Mouse (Mus musculus): ENCODE results near the gene Foxp1. TPM values are rescaled to one million over a fixed set of nuclear protein-coding genes. Genes with fewer than 3 reads are reported as not detected.

The Foxp1 gene
- polyA plus RNA-seq, 1 experiment from 2014 or later: 89.2 TPM

- H3K27ac ChIP-seq (replicated peaks; ENCODE audit: low read depth, low read length): no peak overlapping the region
- DNase-seq (no peak), ATAC-seq (ENCODE audit: low FRiP score, low TSS enrichment) (no peak; the same call in 1 of the 2 replicates)
- no peak overlapping the region for H3K4me2 ChIP-seq (ENCODE audit: low read length)
- 51% methylated on average over 9 of the region's 9 CpGs for WGBS
- no peaks in the 10 kb centered on the region for H3K36me3 ChIP-seq (ENCODE audit: control insufficient read depth, insufficient read depth, low read length)
- H3K9ac ChIP-seq (replicated peaks; ENCODE audit: low read length): no peak overlapping the region
- H3K4me3 ChIP-seq (replicated peaks; ENCODE audit: low read depth, low read length): no peak overlapping the region
- peaks cover 6% of the 10 kb centered on the region; the same call in 1 of the 2 replicates for H3K4me1 ChIP-seq (ENCODE audit: control insufficient read depth, insufficient read depth, low read length)
- H3K27me3 ChIP-seq (ENCODE audit: control insufficient read depth, insufficient read depth, low read length): no peaks in the 10 kb centered on the region
- H3K9me3 ChIP-seq (ENCODE audit: control insufficient read depth, low read length): no peaks in the 10 kb centered on the region
Measured at GRCm38 (mm10) chr6:99073303-99074271, 448.9 kb downstream of the Foxp1 start.

- 81% methylated on average over 5 of the region's 5 CpGs for WGBS
- no peak overlapping the region for H3K9ac ChIP-seq (replicated peaks; ENCODE audit: low read length)
- ATAC-seq (ENCODE audit: low FRiP score, low TSS enrichment) (no peak), DNase-seq (no peak)
- H3K4me1 ChIP-seq (ENCODE audit: control insufficient read depth, insufficient read depth, low read length): peaks cover 6% of the 10 kb centered on the region; the same call in 1 of the 2 replicates
- H3K4me3 ChIP-seq (replicated peaks; ENCODE audit: low read depth, low read length): no peak overlapping the region
- no peak overlapping the region for H3K4me2 ChIP-seq (ENCODE audit: low read length)
- no peak overlapping the region for H3K27ac ChIP-seq (replicated peaks; ENCODE audit: low read depth, low read length)
- no peaks in the 10 kb centered on the region for H3K36me3 ChIP-seq (ENCODE audit: control insufficient read depth, insufficient read depth, low read length)
- no peaks in the 10 kb centered on the region for H3K27me3 ChIP-seq (ENCODE audit: control insufficient read depth, insufficient read depth, low read length)
- no peaks in the 10 kb centered on the region for H3K9me3 ChIP-seq (ENCODE audit: control insufficient read depth, low read length)
Measured at GRCm38 (mm10) chr6:99070710-99071109, 451.8 kb downstream of the Foxp1 start.

GRCm38 (mm10) chr6:99069726-99070125 lies 452.8 kb downstream of the Foxp1 start:
- Histone ChIP-seq H3K4me1 (ENCODE audit: control insufficient read depth, insufficient read depth, low read length) (peaks cover 6% of the 10 kb centered on the region; the same call in 1 of the 2 replicates), H3K27me3 (ENCODE audit: control insufficient read depth, insufficient read depth, low read length) (no peaks in the 10 kb centered on the region), H3K9ac (replicated peaks; ENCODE audit: low read length) (no peak overlapping the region), H3K9me3 (ENCODE audit: control insufficient read depth, low read length) (no peaks in the 10 kb centered on the region), H3K4me3 (replicated peaks; ENCODE audit: low read depth, low read length) (no peak overlapping the region), H3K36me3 (ENCODE audit: control insufficient read depth, insufficient read depth, low read length) (no peaks in the 10 kb centered on the region), H3K4me2 (ENCODE audit: low read length) (no peak overlapping the region), H3K27ac (replicated peaks; ENCODE audit: low read depth, low read length) (no peak overlapping the region)
- ATAC-seq (ENCODE audit: low FRiP score, low TSS enrichment) (no peak), DNase-seq (no peak)
- 93% methylated on average over 1 of the region's 1 CpGs for WGBS

- Histone ChIP-seq H3K4me3 (replicated peaks; ENCODE audit: low read depth, low read length) (no peak overlapping the region), H3K27ac (replicated peaks; ENCODE audit: low read depth, low read length) (no peak overlapping the region), H3K36me3 (ENCODE audit: control insufficient read depth, insufficient read depth, low read length) (no peaks in the 10 kb centered on the region), H3K4me2 (ENCODE audit: low read length) (no peak overlapping the region), H3K9ac (replicated peaks; ENCODE audit: low read length) (no peak overlapping the region), H3K27me3 (ENCODE audit: control insufficient read depth, insufficient read depth, low read length) (no peaks in the 10 kb centered on the region), H3K9me3 (ENCODE audit: control insufficient read depth, low read length) (no peaks in the 10 kb centered on the region), H3K4me1 (ENCODE audit: control insufficient read depth, insufficient read depth, low read length) (no peaks in the 10 kb centered on the region)
- ATAC-seq (ENCODE audit: low FRiP score, low TSS enrichment) (no peak), DNase-seq (no peak)
- 66% methylated on average over 9 of the region's 9 CpGs for WGBS
Measured at GRCm38 (mm10) chr6:99065569-99066353, 456.8 kb downstream of the Foxp1 start.

DNA sequence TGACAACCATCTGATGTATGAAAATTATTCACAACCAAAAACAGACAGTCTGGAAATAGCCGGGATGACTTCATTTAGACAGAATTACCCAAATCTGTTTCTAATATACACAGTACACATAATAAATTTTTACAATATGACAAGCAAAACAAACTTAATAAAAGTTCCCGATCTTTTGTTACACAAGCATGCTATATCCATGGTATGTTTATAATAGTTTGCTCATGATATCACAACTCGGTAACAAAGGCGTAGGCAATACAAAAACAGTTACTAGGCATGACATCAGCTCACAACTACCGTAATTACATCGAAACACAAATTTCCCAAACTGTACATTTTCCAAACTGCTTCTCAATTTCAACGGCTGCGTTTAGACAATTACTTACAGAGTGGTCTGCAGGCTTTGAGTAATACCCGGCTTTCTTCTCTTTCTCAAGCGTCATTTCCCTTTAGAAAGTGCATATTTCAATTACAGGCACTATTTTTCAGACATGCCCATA lies 458.5 kb downstream of the Foxp1 start:
- ATAC-seq (ENCODE audit: low FRiP score, low TSS enrichment): no peak
- H3K36me3 ChIP-seq (ENCODE audit: control insufficient read depth, insufficient read depth, low read length): no peaks in the 10 kb centered on the region
- no peak overlapping the region for H3K9ac ChIP-seq (replicated peaks; ENCODE audit: low read length)
- WGBS: 95% methylated on average over 10 of the region's 10 CpGs
- H3K27me3 ChIP-seq (ENCODE audit: control insufficient read depth, insufficient read depth, low read length): no peaks in the 10 kb centered on the region
- no peaks in the 10 kb centered on the region for H3K9me3 ChIP-seq (ENCODE audit: control insufficient read depth, low read length)
- DNase-seq: no peak
- no peak overlapping the region for H3K27ac ChIP-seq (replicated peaks; ENCODE audit: low read depth, low read length)
- no peak overlapping the region for H3K4me2 ChIP-seq (ENCODE audit: low read length)
- no peaks in the 10 kb centered on the region for H3K4me1 ChIP-seq (ENCODE audit: control insufficient read depth, insufficient read depth, low read length)
- H3K4me3 ChIP-seq (replicated peaks; ENCODE audit: low read depth, low read length): no peak overlapping the region

GRCm38 (mm10) chr6:99062931-99063330 lies 459.6 kb downstream of the Foxp1 start:
- DNase-seq (no peak), ATAC-seq (ENCODE audit: low FRiP score, low TSS enrichment) (no peak)
- no peaks in the 10 kb centered on the region for H3K4me1 ChIP-seq (ENCODE audit: control insufficient read depth, insufficient read depth, low read length)
- H3K9me3 ChIP-seq (ENCODE audit: control insufficient read depth, low read length): no peaks in the 10 kb centered on the region
- no peak overlapping the region for H3K9ac ChIP-seq (replicated peaks; ENCODE audit: low read length)
- no peak overlapping the region for H3K4me3 ChIP-seq (replicated peaks; ENCODE audit: low read depth, low read length)
- 93% methylated on average over 8 of the region's 8 CpGs for WGBS
- H3K36me3 ChIP-seq (ENCODE audit: control insufficient read depth, insufficient read depth, low read length): no peaks in the 10 kb centered on the region
- no peak overlapping the region for H3K4me2 ChIP-seq (ENCODE audit: low read length)
- H3K27me3 ChIP-seq (ENCODE audit: control insufficient read depth, insufficient read depth, low read length): no peaks in the 10 kb centered on the region
- no peak overlapping the region for H3K27ac ChIP-seq (replicated peaks; ENCODE audit: low read depth, low read length)

DNA sequence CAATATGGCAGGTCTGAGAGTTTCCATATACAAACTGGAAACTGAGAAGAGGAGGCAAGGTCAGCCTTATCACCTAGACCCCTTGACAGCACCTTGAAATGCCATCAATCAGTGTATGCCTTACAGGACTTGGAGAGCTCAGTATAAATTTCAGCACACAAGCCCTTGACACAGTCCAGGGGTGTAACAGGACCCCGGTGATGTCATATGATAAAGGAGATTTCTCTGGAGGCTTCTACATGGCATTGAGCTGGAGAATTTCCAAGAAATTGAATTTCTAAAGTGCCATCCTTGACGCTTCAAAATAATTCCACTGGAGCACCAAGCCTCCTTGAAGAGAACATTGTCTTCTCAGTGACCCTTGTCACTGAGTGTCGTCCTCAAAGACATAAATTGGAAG lies 463.8 kb downstream of the Foxp1 start:
- Histone ChIP-seq H3K36me3 (ENCODE audit: control insufficient read depth, insufficient read depth, low read length) (no peaks in the 10 kb centered on the region), H3K9me3 (ENCODE audit: control insufficient read depth, low read length) (no peaks in the 10 kb centered on the region), H3K9ac (replicated peaks; ENCODE audit: low read length) (no peak overlapping the region), H3K4me3 (replicated peaks; ENCODE audit: low read depth, low read length) (no peak overlapping the region), H3K4me1 (ENCODE audit: control insufficient read depth, insufficient read depth, low read length) (no peaks in the 10 kb centered on the region), H3K27me3 (ENCODE audit: control insufficient read depth, insufficient read depth, low read length) (no peaks in the 10 kb centered on the region), H3K4me2 (ENCODE audit: low read length) (no peak overlapping the region), H3K27ac (replicated peaks; ENCODE audit: low read depth, low read length) (no peak overlapping the region)
- DNase-seq (no peak), ATAC-seq (ENCODE audit: low FRiP score, low TSS enrichment) (no peak)
- 84% methylated on average over 3 of the region's 3 CpGs for WGBS

- Histone ChIP-seq H3K4me3 (replicated peaks; ENCODE audit: low read depth, low read length) (no peak overlapping the region), H3K36me3 (ENCODE audit: control insufficient read depth, insufficient read depth, low read length) (no peaks in the 10 kb centered on the region), H3K27ac (replicated peaks; ENCODE audit: low read depth, low read length) (no peak overlapping the region), H3K9ac (replicated peaks; ENCODE audit: low read length) (no peak overlapping the region), H3K4me1 (ENCODE audit: control insufficient read depth, insufficient read depth, low read length) (no peaks in the 10 kb centered on the region), H3K4me2 (ENCODE audit: low read length) (no peak overlapping the region), H3K27me3 (ENCODE audit: control insufficient read depth, insufficient read depth, low read length) (no peaks in the 10 kb centered on the region), H3K9me3 (ENCODE audit: control insufficient read depth, low read length) (no peaks in the 10 kb centered on the region)
- ATAC-seq (ENCODE audit: low FRiP score, low TSS enrichment) (no peak), DNase-seq (no peak)
- WGBS: 96% methylated on average over 4 of the region's 4 CpGs
Measured at GRCm38 (mm10) chr6:99057113-99057553, 465.4 kb downstream of the Foxp1 start.
